Comparison of ENCODE assay signal across 13 mouse cellular contexts in the genomic region with DNA sequence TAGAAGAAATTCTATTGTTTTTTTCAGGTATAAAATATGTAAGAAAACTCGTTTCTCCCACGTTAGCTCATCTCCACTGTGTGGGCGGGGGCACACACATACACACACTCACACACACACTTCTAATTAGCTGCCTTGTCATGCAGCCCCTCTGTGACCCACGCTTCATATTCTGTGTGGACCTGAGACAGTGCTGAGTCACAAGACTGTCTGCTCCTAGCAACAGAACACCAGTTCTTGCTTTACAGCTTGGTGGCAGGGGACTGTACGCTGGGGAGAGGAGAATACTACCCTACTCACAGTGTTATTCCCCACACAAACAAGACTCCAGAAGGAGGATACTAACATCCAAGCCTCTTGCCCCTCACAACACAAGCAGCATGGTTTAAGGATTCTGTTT.
"Had no signal": no experiment of that assay in that cellular context is flagged by ENCODE, and none has a peak within 500 bp of the region (broad histone marks: within the 10 kb centered on the region; RNA-seq: fewer than 3 reads in every experiment).

No protein-coding gene starts in this region.

- H3K4me1 ChIP-seq: neural tube, embryonic 12.5 days had no signal

- H3K4me3 ChIP-seq: kidney, embryonic 15.5 days; midbrain, embryonic 15.5 days; neural tube, embryonic 12.5 days had no signal

- H3K9me3 ChIP-seq: kidney, embryonic 15.5 days; midbrain, embryonic 15.5 days; neural tube, embryonic 12.5 days had no signal

- DNase-seq: kidney, adult 2 months; left cerebral cortex, postnatal 4 days; lung, adult 2 months; lung, postnatal 36 days; retina, postnatal 1 day; right cerebral cortex, postnatal 4 days; spleen, adult 18-20 months; thymus, postnatal 36 days had no signal

- ATAC-seq: intestine, embryonic 16.5 days; lung, postnatal 0 days; midbrain, embryonic 15.5 days had no signal

- H3K4me2 ChIP-seq: kidney, embryonic 15.5 days; midbrain, embryonic 15.5 days; neural tube, embryonic 12.5 days had no signal

- H3K36me3 ChIP-seq: kidney, embryonic 15.5 days; midbrain, embryonic 15.5 days; neural tube, embryonic 12.5 days had no signal

- H3K9ac ChIP-seq: kidney, embryonic 15.5 days; midbrain, embryonic 15.5 days; neural tube, embryonic 12.5 days had no signal

- H3K27ac ChIP-seq: kidney, embryonic 15.5 days; midbrain, embryonic 15.5 days; neural tube, embryonic 12.5 days had no signal

- H3K27me3 ChIP-seq: midbrain, embryonic 15.5 days; neural tube, embryonic 12.5 days had no signal
